Mouse (Mus musculus) hematopoietic stem cell, adult 5-6 weeks (primary cell): ENCODE measurements at regions not wholly inside any gene's neighbourhood (a gene's known extent, or its start where the extent isn't known, plus 50 kb on each side); places are given as distances from the start of the nearest gene placed in this dataset.
A peak's percentile ranks its signal among the peaks of the same experiment; 100 is the strongest.

Experiments
- ATAC-seq, 2 experiments: fragments of 125-278 bp in 1 of 2; replicated peaks in 1 of 2; 2 replicates each; pipeline ENCODE4 v1.8.0; 2016 to 2017; ENCODE audit warnings: inconsistent platforms in 2 of 2, mild to moderate bottlenecking in 2 of 2, moderate number of reproducible peaks in 2 of 2, low read depth in 1 of 2, moderate TSS enrichment in 1 of 2; ENCODE audit not compliant: low FRiP score in 2 of 2, poor library complexity in 2 of 2, severe bottlenecking in 2 of 2, insufficient read depth in 1 of 2, low TSS enrichment in 1 of 2

DNA sequence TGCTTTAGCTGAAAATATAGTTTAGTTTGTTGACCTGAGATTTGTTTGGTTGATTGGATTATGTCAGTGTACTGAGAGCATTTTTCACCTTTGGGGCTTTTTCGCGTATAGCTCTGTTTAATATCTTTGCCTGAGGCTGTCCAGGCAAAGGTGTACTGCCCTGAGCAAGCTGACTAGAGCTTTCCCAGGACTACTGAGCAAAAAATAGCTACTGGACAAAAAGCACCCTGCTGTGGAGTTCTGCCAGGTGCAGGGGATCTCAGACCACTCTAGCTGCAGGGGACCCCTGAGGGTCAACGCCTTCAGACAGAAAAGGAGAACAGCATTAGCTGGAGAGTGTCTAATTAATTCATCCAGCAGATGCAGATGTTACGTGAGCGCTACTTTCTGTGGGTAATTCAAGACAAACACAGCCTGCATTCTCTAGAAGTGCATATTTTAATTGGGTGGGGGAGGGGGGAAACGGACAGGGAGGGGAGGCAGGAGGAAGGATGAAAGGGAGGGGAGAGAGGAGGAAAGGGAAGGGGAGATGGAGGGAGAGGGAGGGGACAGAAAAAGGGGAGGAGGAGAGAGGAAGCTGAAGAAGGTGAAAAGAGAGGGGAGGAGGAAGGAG is 61.7 kb downstream of the Thnsl1 start:
- ATAC-seq, result no peak

DNA sequence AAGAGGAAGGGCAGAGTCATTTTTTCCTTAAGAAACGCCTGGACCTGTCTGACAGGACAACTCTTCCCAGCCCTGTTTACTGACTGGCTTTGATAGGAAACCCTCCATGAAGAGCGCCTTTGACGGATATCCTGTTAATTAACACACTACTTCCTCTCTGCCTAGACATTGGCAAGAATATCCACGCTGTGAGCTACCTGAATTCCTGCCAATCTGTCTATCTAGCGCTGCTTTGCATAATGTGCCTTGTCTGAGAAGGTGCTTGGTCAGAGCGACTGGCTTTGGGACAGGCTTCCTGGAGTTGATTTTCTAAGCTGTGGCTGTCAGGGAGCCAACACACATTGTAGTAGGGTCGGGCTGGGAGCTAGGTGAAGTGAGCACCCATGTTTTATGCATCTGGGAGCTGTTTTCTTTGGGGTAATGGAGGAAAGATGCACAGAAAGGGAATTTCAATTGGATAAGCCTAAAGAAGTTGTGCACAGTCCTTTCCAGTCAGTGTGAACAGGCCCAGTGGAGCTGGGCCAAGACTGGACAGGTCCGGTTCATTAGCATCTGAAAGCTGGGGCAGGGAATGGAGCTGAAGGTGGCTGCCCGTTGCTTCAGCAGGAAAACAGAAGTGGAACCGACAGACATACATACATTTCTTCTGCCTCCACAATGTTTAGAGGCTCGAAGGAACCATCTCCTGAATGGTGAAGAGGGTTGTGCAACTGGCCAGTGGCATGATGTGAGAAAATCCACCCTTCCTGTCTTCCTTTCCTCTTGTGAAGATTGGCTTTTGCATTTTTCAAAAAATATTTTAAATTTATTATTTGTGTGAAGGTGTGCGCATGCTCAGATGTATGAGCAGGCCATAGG is 64.7 kb downstream of the Thnsl1 start:
- peak; percentile 69 for ATAC-seq

DNA sequence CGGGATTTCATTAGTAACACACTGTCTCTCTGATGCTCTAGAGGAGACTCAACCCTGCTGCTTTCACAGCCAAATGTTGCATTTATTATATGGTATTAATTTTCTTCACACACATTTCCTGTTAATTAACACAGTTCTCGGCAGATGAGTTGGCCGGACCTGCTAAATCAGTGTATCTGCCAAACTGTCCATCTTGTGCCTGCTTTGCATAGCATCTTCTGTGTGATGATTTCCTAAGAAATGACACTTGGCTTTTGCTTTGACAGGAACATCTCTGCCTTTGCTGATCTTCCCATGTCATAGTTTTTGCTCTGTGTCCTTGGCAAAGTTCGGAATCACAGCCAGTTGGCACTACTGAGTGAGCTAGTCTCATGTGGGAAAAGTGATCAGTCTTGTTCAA is 67.9 kb downstream of the Thnsl1 start:
- no peak for ATAC-seq

DNA sequence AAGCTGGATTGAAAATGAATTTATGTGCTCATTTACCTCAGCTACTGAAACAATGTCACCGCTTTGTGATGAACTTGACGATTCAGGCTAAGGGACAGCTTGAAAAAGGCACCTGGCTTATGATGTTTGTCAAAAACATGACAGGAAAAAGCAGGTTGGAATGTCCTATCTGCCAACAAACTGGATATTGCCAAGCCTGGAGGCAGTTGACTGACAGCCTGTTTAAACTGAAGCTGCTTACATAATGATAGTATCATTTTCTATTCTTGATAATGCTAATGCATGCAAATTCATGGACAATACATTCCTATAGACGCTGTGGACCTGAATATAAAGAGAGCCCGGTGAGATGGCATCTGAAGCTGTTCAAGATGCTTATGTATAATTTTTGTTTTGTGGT is 69.8 kb downstream of the Thnsl1 start:
- no peak for ATAC-seq

DNA sequence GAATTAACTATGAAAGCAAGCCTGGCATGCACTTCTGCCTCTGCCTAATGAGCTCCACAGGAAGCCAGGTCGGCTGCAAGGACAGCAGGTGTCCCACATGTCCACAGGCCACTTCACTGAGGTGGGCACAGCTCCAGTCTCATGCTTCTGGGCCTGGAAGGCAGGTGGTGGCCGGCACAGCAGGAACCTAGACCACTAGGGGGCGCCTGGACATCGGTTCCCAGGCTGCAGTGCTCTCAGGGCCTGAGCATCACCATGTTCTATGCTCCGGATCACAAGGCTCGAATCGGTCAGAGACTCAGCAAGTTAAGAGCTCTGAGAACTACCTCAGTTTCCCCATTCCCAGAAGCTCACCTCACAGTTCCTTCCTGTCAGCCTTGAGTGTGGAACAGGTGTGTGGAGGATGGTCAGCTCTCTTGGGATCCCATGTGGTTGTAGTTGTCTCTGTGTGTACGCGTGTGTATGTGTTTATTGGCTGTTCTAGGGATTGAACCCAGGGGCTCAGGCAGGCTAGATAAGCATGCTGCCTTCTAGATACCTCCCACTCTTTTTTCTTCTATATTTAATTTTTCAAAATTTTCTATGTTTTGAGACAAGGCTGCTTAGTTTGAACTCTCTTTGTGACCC is 75.4 kb downstream of the Thnsl1 start:
- peak; percentile 95 to 96 for ATAC-seq

DNA sequence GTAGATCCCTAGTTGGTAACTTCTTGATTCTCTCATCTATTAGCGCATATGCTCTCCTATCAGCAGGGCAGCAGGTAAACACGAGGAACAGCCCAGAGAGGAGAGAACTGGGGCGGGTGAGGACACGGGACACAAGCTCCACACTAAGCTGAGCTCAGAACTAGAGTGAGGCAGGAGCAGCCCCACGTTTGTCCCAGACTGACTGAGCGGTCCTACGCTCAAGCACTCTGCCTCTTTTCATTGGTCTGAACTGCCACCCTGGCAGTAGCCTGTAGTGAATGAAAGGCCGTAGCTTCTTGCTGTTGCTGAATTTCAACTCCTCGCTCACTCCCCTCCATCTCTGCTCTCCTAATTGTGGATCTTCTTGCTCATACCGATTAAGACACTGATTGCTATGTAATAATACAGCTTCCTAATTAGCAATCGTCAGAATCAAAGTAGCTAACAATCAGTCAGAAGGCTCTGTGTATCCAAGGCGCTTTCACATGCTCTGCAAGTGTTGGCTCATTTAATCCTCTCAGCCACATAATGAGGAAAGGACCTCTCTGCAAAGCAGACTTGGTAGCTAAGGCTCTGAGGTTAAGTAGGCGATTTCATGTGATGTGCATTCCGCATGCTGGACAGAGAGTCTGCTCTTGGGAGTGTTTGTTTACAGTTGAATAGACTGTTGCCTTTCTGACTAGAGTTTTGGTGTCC is 77.1 kb downstream of the Thnsl1 start:
- no peak for ATAC-seq

DNA sequence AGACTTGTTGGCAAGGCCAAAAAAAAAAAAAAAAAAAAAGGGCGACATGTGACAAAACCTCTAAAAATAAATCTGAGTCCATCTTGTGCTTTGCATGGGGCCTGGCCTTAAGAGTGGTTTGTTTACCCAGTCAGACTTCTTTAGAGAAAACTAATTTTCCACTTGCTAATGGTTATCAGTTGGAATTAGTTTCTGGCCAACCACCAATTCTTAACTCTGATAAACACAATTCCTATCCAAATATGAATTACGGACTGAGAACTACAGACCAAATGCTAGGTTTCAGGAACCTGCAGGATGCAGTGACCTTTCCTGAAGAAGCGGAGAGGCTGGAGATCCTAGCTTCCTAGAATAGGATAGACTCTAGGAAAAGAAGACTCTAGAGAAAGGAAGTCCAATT is 79.4 kb downstream of the Thnsl1 start:
- ATAC-seq, result no peak

DNA sequence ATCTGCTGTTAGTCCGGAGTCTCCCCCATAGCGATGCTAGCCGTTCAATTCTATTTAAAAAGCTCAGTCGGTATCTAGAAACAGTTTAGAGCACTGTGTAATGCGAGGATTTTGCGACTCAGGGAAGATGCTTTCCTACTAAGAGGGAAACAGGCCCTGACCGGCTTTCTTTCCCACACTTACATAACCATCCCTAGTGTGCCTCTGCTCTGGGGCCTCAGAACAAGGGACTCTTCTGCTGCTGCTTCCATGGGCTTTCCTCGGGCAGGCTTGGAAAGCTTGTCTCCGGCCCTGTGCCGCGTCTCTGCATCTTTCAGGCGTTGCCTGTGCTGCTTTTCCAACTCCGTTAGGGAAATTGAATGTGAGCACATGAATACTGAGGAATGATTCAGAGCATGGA is 79.6 kb upstream of the Gpr158 start:
- no peak for ATAC-seq

DNA sequence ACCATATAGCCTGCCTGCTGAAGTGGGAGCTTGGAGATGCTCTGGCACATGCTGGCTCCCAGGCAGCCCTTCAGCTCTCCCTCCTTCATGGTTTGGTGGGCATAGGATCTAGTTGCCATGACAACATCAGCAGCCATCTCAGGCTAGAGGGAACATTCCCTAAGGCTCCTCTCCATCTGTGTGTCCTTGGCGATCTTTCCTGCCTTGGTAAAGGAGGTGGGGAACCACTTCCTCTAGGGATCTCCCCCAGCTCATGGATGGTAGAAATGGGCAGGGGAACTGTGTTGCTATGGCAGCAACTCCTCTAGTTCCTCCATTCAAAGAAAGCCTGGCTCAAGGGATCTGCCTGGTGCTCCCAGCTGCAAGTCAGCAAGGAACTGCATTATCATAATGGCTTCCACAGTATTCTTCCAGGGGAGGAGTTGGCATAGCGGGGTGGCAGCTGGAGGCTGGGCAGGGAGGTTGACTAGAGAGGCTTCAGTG is 74.6 kb upstream of the Gpr158 start:
- ATAC-seq, result no peak

DNA sequence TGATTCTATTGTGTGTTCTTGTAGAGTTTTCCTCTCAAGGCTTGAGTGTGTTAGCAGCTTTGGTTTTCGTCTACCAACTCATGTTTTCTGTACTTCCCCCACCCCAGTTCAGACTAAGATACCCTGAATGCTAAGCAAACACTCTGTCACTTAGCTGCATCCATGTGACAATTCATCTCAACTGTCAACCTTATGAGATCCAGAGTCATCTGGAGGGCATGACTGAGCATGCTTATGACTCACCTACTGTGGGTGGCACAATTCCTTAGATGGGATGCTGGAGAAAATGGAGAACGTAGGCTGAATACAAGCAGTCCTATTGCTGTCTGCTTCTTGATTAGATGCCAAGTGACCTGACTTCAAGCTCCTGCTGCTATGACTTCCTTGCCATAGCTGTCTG is 73.3 kb upstream of the Gpr158 start:
- no peak for ATAC-seq

DNA sequence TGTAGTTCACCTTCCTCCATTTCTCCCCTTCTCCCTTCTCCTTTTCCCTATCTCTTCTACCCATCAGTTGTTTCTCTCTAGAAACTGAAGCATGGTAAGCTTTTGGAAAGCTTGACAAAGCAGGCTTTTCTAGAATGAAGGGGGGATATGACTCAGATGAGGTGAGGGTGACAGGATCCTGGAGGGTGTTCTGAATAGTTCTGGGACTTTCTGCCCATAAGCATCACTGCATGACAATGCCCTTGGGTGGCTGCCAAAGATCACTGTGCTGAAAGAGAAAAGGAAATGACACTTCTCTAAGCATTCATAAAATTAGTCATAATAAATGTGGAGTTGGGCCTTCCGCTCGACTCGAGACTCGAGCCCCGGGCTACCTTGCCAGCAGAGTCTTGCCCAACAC is 67.7 kb upstream of the Gpr158 start:
- no peak for ATAC-seq
